Mouse (Mus musculus): ENCODE data around the gene Ripply1.

GRCm38 (mm10) chrX:139762546-139762945 lies 19.6 kb downstream of the Ripply1 start:
- TF ChIP-seq POLR2A (IDR thresholded peaks at IDR 0.05; ENCODE audit: borderline replicate concordance, control insufficient read depth, low read depth, low read length) (no peak), CTCF (IDR thresholded peaks at IDR 0.05; ENCODE audit: control insufficient read depth, insufficient read depth, low read length) (no peak)
